Mouse (Mus musculus) cerebellum, adult 2 months (tissue): Measurements from ENCODE around the gene Abhd16a.

Experiments
- CTCF ChIP-seq: fragments of 200-500 bp; IDR thresholded peaks from 2 replicates; pipeline ENCODE4 v1.5.1; 2011; ENCODE audit warnings: low read depth, mild to moderate bottlenecking, control low read depth, low read length, moderate library complexity, borderline replicate concordance; ENCODE audit not compliant: insufficient read depth
- POLR2A ChIP-seq: fragments of 200-500 bp; IDR thresholded peaks from 2 replicates; pipeline ENCODE4 v1.6.1; 2011; ENCODE audit warnings: low read length, control low read depth, borderline replicate concordance; ENCODE audit not compliant: insufficient read depth

- no peak for TF ChIP-seq CTCF
- TF ChIP-seq POLR2A, result no peak
These were observed 9.3 kb upstream of the Abhd16a start for GRCm38 (mm10) chr17:35079778-35080177.
